Mouse (Mus musculus): Measurements from ENCODE around the gene Pkd1l2.

GRCm38 (mm10) chr8:117123850-117124633 lies 41.8 kb upstream of the Pkd1l2 start:
- TF ChIP-seq POLR2A (IDR thresholded peaks at IDR 0.05; ENCODE audit: low read depth, low read length) (no peak), CTCF (IDR thresholded peaks at IDR 0.05; ENCODE audit: borderline replicate concordance, insufficient read depth, low read length) (no peak)
